Mouse (Mus musculus) kidney, embryonic 16.5 days (tissue): ENCODE measurements around the gene Slc24a3. TPM values are rescaled to one million over a fixed set of nuclear protein-coding genes. Genes with fewer than 3 reads are reported as not detected.
A peak's percentile ranks its signal among the peaks of the same experiment; 100 is the strongest.

Source experiments
- ATAC-seq: fragments of 200-750 bp; cut with Nextera tagmentation; 2 replicates; pipeline ENCODE4 v1.8.0; 2017; ENCODE audit warnings: moderate TSS enrichment; ENCODE audit not compliant: low FRiP score, low TSS enrichment
- H3K27ac ChIP-seq: fragments of 300-500 bp; sonication (generic); 2 replicates; pipeline ENCODE4 v1.5.1; 2014; ENCODE audit warnings: low read length
- H3K27me3 ChIP-seq: fragments of 300-500 bp; sonication (generic); 2 replicates; pipeline ENCODE4 v1.6.1; 2014; ENCODE audit warnings: low read length, control low read depth, mixed read lengths; ENCODE audit not compliant: insufficient read depth
- H3K36me3 ChIP-seq: fragments of 300-500 bp; sonication (generic); 2 replicates; pipeline ENCODE4 v1.6.1; 2014; ENCODE audit warnings: low read length, control low read depth, mixed read lengths; ENCODE audit not compliant: insufficient read depth
- H3K4me1 ChIP-seq: fragments of 300-500 bp; sonication (generic); 2 replicates; pipeline ENCODE4 v1.6.1; 2014; ENCODE audit warnings: low read length, control low read depth, mixed read lengths; ENCODE audit not compliant: insufficient read depth
- H3K4me2 ChIP-seq: fragments of 300-500 bp; sonication (generic); replicated peaks from 2 replicates; pipeline ENCODE4 v1.6.1; 2014; ENCODE audit warnings: low read depth, low read length
- H3K4me3 ChIP-seq: fragments of 300-500 bp; sonication (generic); 2 replicates; pipeline ENCODE4 v1.5.1; 2014; ENCODE audit warnings: mild to moderate bottlenecking, low read length
- H3K9ac ChIP-seq: fragments of 300-500 bp; sonication (generic); replicated peaks from 2 replicates; pipeline ENCODE4 v1.6.1; 2014; ENCODE audit warnings: low read length
- H3K9me3 ChIP-seq: fragments of 300-500 bp; sonication (generic); 2 replicates; pipeline ENCODE4 v1.6.1; 2016; ENCODE audit warnings: low read length, control low read depth
- WGBS: fragments of 180-500 bp; shearing (Covaris S2); extraction: QIAGEN DNeasy Blood & Tissue Kit; methylation state at CpG from one replicate; pipeline ENCODE4 v1.1.7; 2014; 5-methylcytosine and 5-hydroxymethylcytosine counted together
- polyA plus RNA-seq: library from polyadenylated mRNA; unstranded; fragments of >200 nt; fragmentation: Nextera tagmentation; extraction: Ambion mirVana; gene quantifications from 2 replicates; pipeline ENCODE4 v1.2.1, GENCODE M21; 2015

Slc24a3 gene
- polyA plus RNA-seq, 1 experiment from 2014 or later = 1.0 TPM

GRCm38 (mm10) chr2:145640255-145640984 lies 472.9 kb downstream of the Slc24a3 start:
- H3K27ac ChIP-seq = no peak overlapping the region
- H3K9ac ChIP-seq = no peak overlapping the region
- peaks cover 9% of the 10 kb centered on the region; the same call in 1 of the 2 replicates for H3K4me1 ChIP-seq
- 34% methylated on average over 21 of the region's 21 CpGs for WGBS
- H3K9me3 ChIP-seq = no peaks in the 10 kb centered on the region
- ATAC-seq = peak; percentile 67
- no peaks in the 10 kb centered on the region for H3K27me3 ChIP-seq
- no peaks in the 10 kb centered on the region for H3K36me3 ChIP-seq
- H3K4me3 ChIP-seq = no peak overlapping the region
- no peak overlapping the region for H3K4me2 ChIP-seq

- peak; percentile 85 for ATAC-seq
- H3K4me3 ChIP-seq = no peak overlapping the region
- WGBS = 27% methylated on average over 12 of the region's 12 CpGs
Observed at GRCm38 (mm10) chr2:145655373-145655960, 487.9 kb downstream of the Slc24a3 start.

DNA sequence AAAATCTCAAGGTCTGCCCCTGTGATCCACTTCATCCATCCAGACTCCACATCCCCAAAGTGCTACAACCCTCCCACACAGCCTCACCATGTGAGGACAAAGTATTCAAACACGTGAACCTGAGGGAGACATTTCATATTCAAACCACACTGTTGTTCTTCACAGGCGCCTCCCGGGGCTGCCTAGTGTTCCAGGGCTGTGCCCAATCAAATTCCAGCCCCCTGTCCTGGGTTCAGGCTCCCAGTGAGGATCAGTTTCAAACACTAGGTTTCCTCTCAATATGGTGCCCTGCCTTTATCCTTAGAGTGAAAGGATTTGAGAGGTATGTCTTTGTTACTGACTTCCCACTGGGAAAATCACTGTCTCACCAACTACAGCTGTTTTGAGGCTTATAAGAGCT lies 488.6 kb downstream of the Slc24a3 start:
- Histone ChIP-seq H3K9me3 (no peaks in the 10 kb centered on the region), H3K27ac (no peak overlapping the region), H3K9ac (no peak overlapping the region), H3K36me3 (no peaks in the 10 kb centered on the region), H3K27me3 (no peaks in the 10 kb centered on the region), H3K4me1 (no peaks in the 10 kb centered on the region; the same call in 1 of the 2 replicates), H3K4me2 (no peak overlapping the region), H3K4me3 (no peak overlapping the region)
- no peak for ATAC-seq
- WGBS = 62% methylated on average over 3 of the region's 3 CpGs

More at GRCm38 (mm10) chr2:145655373-145655960, 487.9 kb downstream of the Slc24a3 start:
- no peak overlapping the region for H3K9ac ChIP-seq
- H3K9me3 ChIP-seq = no peaks in the 10 kb centered on the region
- no peaks in the 10 kb centered on the region for H3K36me3 ChIP-seq
- H3K4me2 ChIP-seq = no peak overlapping the region
- no peaks in the 10 kb centered on the region; the same call in 1 of the 2 replicates for H3K4me1 ChIP-seq
- H3K27me3 ChIP-seq = no peaks in the 10 kb centered on the region
- H3K27ac ChIP-seq = no peak overlapping the region

DNA sequence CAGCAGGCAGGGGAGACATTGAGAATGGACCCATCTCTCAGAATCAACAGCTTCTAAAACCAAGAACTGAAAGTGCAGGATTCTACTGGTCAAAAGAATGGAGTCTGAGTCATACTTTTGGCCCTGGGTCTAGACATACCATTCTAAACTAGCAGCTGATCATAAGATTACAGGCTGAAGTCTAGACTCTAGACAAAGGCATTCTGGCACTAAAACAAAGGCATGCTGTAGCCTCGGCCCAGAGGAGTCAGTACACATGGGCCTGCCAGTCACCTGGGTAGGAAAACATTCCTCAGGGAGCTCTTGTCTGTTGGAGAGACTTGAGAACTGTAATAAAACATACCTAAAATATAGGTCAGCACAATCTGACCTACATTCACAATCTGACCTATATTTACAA lies 489.2 kb downstream of the Slc24a3 start:
- 52% methylated on average over 1 of the region's 1 CpGs for WGBS
- no peak overlapping the region for H3K27ac ChIP-seq
- H3K36me3 ChIP-seq = no peaks in the 10 kb centered on the region
- no peak for ATAC-seq
- H3K9ac ChIP-seq = no peak overlapping the region
- no peaks in the 10 kb centered on the region for H3K9me3 ChIP-seq
- H3K4me2 ChIP-seq = no peak overlapping the region
- H3K27me3 ChIP-seq = no peaks in the 10 kb centered on the region
- no peaks in the 10 kb centered on the region; the same call in 1 of the 2 replicates for H3K4me1 ChIP-seq
- H3K4me3 ChIP-seq = no peak overlapping the region

GRCm38 (mm10) chr2:145661242-145661641 lies 493.7 kb downstream of the Slc24a3 start:
- no peak overlapping the region for H3K9ac ChIP-seq
- no peak for ATAC-seq
- H3K4me1 ChIP-seq = peaks cover 14% of the 10 kb centered on the region
- H3K9me3 ChIP-seq = no peaks in the 10 kb centered on the region
- no peak overlapping the region for H3K4me2 ChIP-seq
- no peak overlapping the region for H3K27ac ChIP-seq
- H3K36me3 ChIP-seq = no peaks in the 10 kb centered on the region
- WGBS = 60% methylated on average over 5 of the region's 7 CpGs
- H3K27me3 ChIP-seq = no peaks in the 10 kb centered on the region
- no peak overlapping the region for H3K4me3 ChIP-seq

- 62% methylated on average over 7 of the region's 7 CpGs for WGBS
- H3K9me3 ChIP-seq = no peaks in the 10 kb centered on the region
- no peak overlapping the region for H3K4me3 ChIP-seq
- H3K36me3 ChIP-seq = no peaks in the 10 kb centered on the region
- no peak overlapping the region for H3K4me2 ChIP-seq
- H3K9ac ChIP-seq = no peak overlapping the region
- peak overlapping the region; percentile 96 for H3K27ac ChIP-seq
- H3K4me1 ChIP-seq = peaks cover 14% of the 10 kb centered on the region; the same call in 1 of the 2 replicates
- H3K27me3 ChIP-seq = no peaks in the 10 kb centered on the region
- ATAC-seq = peak; percentile 58
Observed at GRCm38 (mm10) chr2:145663899-145664298, 496.3 kb downstream of the Slc24a3 start.

GRCm38 (mm10) chr2:145664311-145664710 lies 496.8 kb downstream of the Slc24a3 start:
- WGBS = 56% methylated on average over 2 of the region's 2 CpGs
- peak overlapping the region; percentile 96 for H3K27ac ChIP-seq
- no peak overlapping the region for H3K4me2 ChIP-seq
- H3K27me3 ChIP-seq = no peaks in the 10 kb centered on the region
- peak; percentile 98 for ATAC-seq
- no peak overlapping the region for H3K9ac ChIP-seq
- H3K4me1 ChIP-seq = peaks cover 14% of the 10 kb centered on the region; the same call in 1 of the 2 replicates
- H3K4me3 ChIP-seq = no peak overlapping the region
- no peaks in the 10 kb centered on the region for H3K36me3 ChIP-seq
- H3K9me3 ChIP-seq = no peaks in the 10 kb centered on the region

- H3K9me3 ChIP-seq = no peaks in the 10 kb centered on the region
- WGBS = 82% methylated on average over 4 of the region's 4 CpGs
- H3K4me2 ChIP-seq = no peak overlapping the region
- no peak overlapping the region for H3K4me3 ChIP-seq
- H3K27me3 ChIP-seq = no peaks in the 10 kb centered on the region
- no peak overlapping the region for H3K9ac ChIP-seq
- H3K36me3 ChIP-seq = no peaks in the 10 kb centered on the region
- H3K27ac ChIP-seq = no peak overlapping the region
- peaks cover 14% of the 10 kb centered on the region; the same call in 1 of the 2 replicates for H3K4me1 ChIP-seq
- ATAC-seq = no peak
Observed at GRCm38 (mm10) chr2:145668135-145668534, 500.6 kb downstream of the Slc24a3 start.

DNA sequence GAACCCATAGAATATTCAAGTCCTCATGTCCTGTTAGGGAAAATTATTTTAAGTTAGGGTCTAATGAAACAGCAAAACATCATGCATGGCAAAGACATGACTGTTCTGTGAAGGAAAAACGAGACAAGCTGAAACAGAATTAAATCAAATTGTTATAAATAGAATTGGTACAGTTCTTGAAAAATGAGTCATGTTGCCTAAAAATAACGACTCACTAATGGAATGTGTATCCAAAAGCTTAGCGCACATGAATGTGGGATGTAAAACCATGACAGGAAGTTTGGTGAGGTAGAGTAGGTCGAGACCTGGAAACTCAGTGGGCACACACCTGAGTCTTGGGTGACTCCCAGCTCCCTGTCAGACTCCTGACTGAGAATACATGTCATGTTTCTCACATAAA lies 502.6 kb downstream of the Slc24a3 start:
- no peak overlapping the region for H3K27ac ChIP-seq
- WGBS = 84% methylated on average over 4 of the region's 4 CpGs
- H3K4me2 ChIP-seq = no peak overlapping the region
- no peak for ATAC-seq
- no peaks in the 10 kb centered on the region for H3K27me3 ChIP-seq
- no peak overlapping the region for H3K9ac ChIP-seq
- H3K36me3 ChIP-seq = no peaks in the 10 kb centered on the region
- no peaks in the 10 kb centered on the region for H3K9me3 ChIP-seq
- peaks cover 17% of the 10 kb centered on the region for H3K4me1 ChIP-seq
- no peak overlapping the region for H3K4me3 ChIP-seq
